Comparison of ENCODE assay signal across 32 mouse cellular contexts in genomic region chr14:22069169-22069568, GRCm38 (mm10). TPM values are rescaled to one million over a fixed set of nuclear protein-coding genes. Genes with fewer than 3 reads are reported as not detected.
DNase-seq lines count a peak whose midpoint lies in the region; ATAC-seq and TF ChIP-seq lines count a peak whose summit lies in the region.
"Had no signal": no experiment of that assay in that cellular context is flagged by ENCODE, and none has a peak within 500 bp of the region (broad histone marks: within the 10 kb centered on the region; RNA-seq: fewer than 3 reads in every experiment).

No protein-coding gene starts in this region.

- H3K27ac ChIP-seq in embryonic facial prominence, embryonic 11.5 days (replicated peaks; ENCODE audit: low read depth, low read length) = no peak overlapping the region
- H3K27ac ChIP-seq in embryonic facial prominence, embryonic 10.5 days (replicated peaks) = no peak overlapping the region
- no peak overlapping the region for H3K27ac ChIP-seq in stomach, embryonic 15.5 days
- no peak overlapping the region for H3K27ac ChIP-seq in stomach, postnatal 0 days (replicated peaks)
- H3K27ac ChIP-seq in hindbrain, embryonic 10.5 days = no peak overlapping the region
- H3K27ac ChIP-seq: embryonic facial prominence, embryonic 13.5 days; forebrain, embryonic 12.5 days; forebrain, embryonic 15.5 days; gastrocnemius, adult 2 months; heart, embryonic 15.5 days; hindbrain, embryonic 14.5 days; hindbrain, postnatal 0 days had no signal

- no peaks in the 10 kb centered on the region for H3K4me1 ChIP-seq in embryonic facial prominence, embryonic 11.5 days (ENCODE audit: control insufficient read depth, insufficient read depth, low read length)
- H3K4me1 ChIP-seq in embryonic facial prominence, embryonic 10.5 days = peaks cover 27% of the 10 kb centered on the region
- no peaks in the 10 kb centered on the region for H3K4me1 ChIP-seq in stomach, embryonic 15.5 days
- H3K4me1 ChIP-seq in stomach, postnatal 0 days (replicated peaks; ENCODE audit: control insufficient read depth, insufficient read depth) = no peaks in the 10 kb centered on the region
- peaks cover 8% of the 10 kb centered on the region for H3K4me1 ChIP-seq in hindbrain, embryonic 10.5 days (replicated peaks)

- H3K9me3 ChIP-seq in embryonic facial prominence, embryonic 11.5 days (replicated peaks; ENCODE audit: control insufficient read depth, low read length) = no peaks in the 10 kb centered on the region
- no peaks in the 10 kb centered on the region for H3K9me3 ChIP-seq in embryonic facial prominence, embryonic 10.5 days
- H3K9me3 ChIP-seq in stomach, embryonic 15.5 days = no peaks in the 10 kb centered on the region
- H3K9me3 ChIP-seq in stomach, postnatal 0 days (ENCODE audit: control insufficient read depth, low read length) = no peaks in the 10 kb centered on the region
- H3K9me3 ChIP-seq in hindbrain, embryonic 10.5 days = no peaks in the 10 kb centered on the region
- H3K9me3 ChIP-seq: embryonic facial prominence, embryonic 13.5 days; forebrain, embryonic 12.5 days; forebrain, embryonic 15.5 days; G1E; heart, embryonic 12.5 days; heart, embryonic 15.5 days had no signal

- peak; percentile 19 for DNase-seq in embryonic facial prominence, embryonic 11.5 days (ENCODE audit: low spot score)
- DNase-seq in embryonic facial prominence, embryonic 10.5 days (ENCODE audit: low spot score) = no peak
- no peak for DNase-seq in stomach, postnatal 0 days (ENCODE audit: low spot score)
- DNase-seq in forelimb bud, embryonic 11.5 days (ENCODE audit: low read depth, low spot score) = peak; percentile 63
- DNase-seq in mesoderm, embryonic 11.5 days (ENCODE audit: low read depth, low spot score) = peak; percentile 55
- DNase-seq in hindbrain, embryonic 10.5 days (ENCODE audit: low spot score) = no peak
- no peak for DNase-seq in urinary bladder, postnatal 10 days (ENCODE audit: low spot score)
- DNase-seq: adrenal gland, adult 2 months; adrenal gland, postnatal 14 days; B cell, adult 2 months; cerebellum, adult 11 months; cerebellum, adult 2 months; cerebellum, adult 9-11 months; cerebellum, postnatal 25 days; gastrocnemius, adult 2 months; gastrocnemius, postnatal 14 days; heart, adult 18-20 months; heart, postnatal 10 days; heart, postnatal 36 days; kidney, adult 2 months had no signal

- H3K4me2 ChIP-seq in embryonic facial prominence, embryonic 11.5 days (ENCODE audit: low read depth, low read length) = no peak overlapping the region
- H3K4me2 ChIP-seq in stomach, embryonic 15.5 days = no peak overlapping the region
- H3K4me2 ChIP-seq in stomach, postnatal 0 days (replicated peaks; ENCODE audit: low read depth) = no peak overlapping the region
- H3K4me2 ChIP-seq: embryonic facial prominence, embryonic 13.5 days; forebrain, embryonic 12.5 days; forebrain, embryonic 15.5 days; heart, embryonic 12.5 days; heart, embryonic 15.5 days; hindbrain, embryonic 14.5 days had no signal

- no peak overlapping the region for H3K4me3 ChIP-seq in embryonic facial prominence, embryonic 11.5 days (ENCODE audit: low read depth, low read length)
- H3K4me3 ChIP-seq in embryonic facial prominence, embryonic 10.5 days = no peak overlapping the region
- no peak overlapping the region for H3K4me3 ChIP-seq in stomach, embryonic 15.5 days (replicated peaks)
- H3K4me3 ChIP-seq in stomach, postnatal 0 days (ENCODE audit: low read depth, low read length) = no peak overlapping the region
- no peak overlapping the region for H3K4me3 ChIP-seq in hindbrain, embryonic 10.5 days
- H3K4me3 ChIP-seq: embryonic facial prominence, embryonic 13.5 days; erythroblast, embryonic 14.5 days; forebrain, embryonic 12.5 days; forebrain, embryonic 15.5 days; gastrocnemius, adult 2 months; heart, embryonic 12.5 days; heart, embryonic 15.5 days had no signal

- no peak for TF ChIP-seq EP300 in stomach, postnatal 0 days (optimal IDR thresholded peaks at IDR 0.05)

- H3K27me3 ChIP-seq in embryonic facial prominence, embryonic 11.5 days (ENCODE audit: control insufficient read depth, insufficient read depth, low read length) = no peaks in the 10 kb centered on the region
- H3K27me3 ChIP-seq in embryonic facial prominence, embryonic 10.5 days (replicated peaks; ENCODE audit: low read depth, poor library complexity, severe bottlenecking) = peaks cover 30% of the 10 kb centered on the region
- no peaks in the 10 kb centered on the region for H3K27me3 ChIP-seq in stomach, embryonic 15.5 days (replicated peaks)
- H3K27me3 ChIP-seq in stomach, postnatal 0 days (ENCODE audit: control insufficient read depth, insufficient read depth, low read length) = no peaks in the 10 kb centered on the region
- H3K27me3 ChIP-seq in hindbrain, embryonic 10.5 days (ENCODE audit: insufficient read depth, poor library complexity, severe bottlenecking) = peaks cover 17% of the 10 kb centered on the region
- H3K27me3 ChIP-seq: CH12.LX; embryonic facial prominence, embryonic 13.5 days; heart, embryonic 15.5 days had no signal

- H3K36me3 ChIP-seq in embryonic facial prominence, embryonic 11.5 days (replicated peaks; ENCODE audit: control insufficient read depth, insufficient read depth, low read depth, low read length) = no peaks in the 10 kb centered on the region
- no peaks in the 10 kb centered on the region for H3K36me3 ChIP-seq in embryonic facial prominence, embryonic 10.5 days (replicated peaks)
- no peaks in the 10 kb centered on the region for H3K36me3 ChIP-seq in stomach, embryonic 15.5 days
- no peaks in the 10 kb centered on the region for H3K36me3 ChIP-seq in stomach, postnatal 0 days (ENCODE audit: control insufficient read depth, insufficient read depth, low read length)
- no peaks in the 10 kb centered on the region for H3K36me3 ChIP-seq in hindbrain, embryonic 10.5 days
- H3K36me3 ChIP-seq: embryonic facial prominence, embryonic 13.5 days; forebrain, embryonic 12.5 days; forebrain, embryonic 15.5 days; G1E; heart, embryonic 12.5 days; heart, embryonic 15.5 days had no signal

- H3K9ac ChIP-seq in embryonic facial prominence, embryonic 11.5 days (replicated peaks; ENCODE audit: low read length) = no peak overlapping the region
- no peak overlapping the region for H3K9ac ChIP-seq in stomach, embryonic 15.5 days
- H3K9ac ChIP-seq in stomach, postnatal 0 days (ENCODE audit: low read length) = no peak overlapping the region
- H3K9ac ChIP-seq: embryonic facial prominence, embryonic 13.5 days; forebrain, embryonic 12.5 days; forebrain, embryonic 15.5 days; heart, embryonic 12.5 days; heart, embryonic 15.5 days; hindbrain, embryonic 14.5 days had no signal

- WGBS in embryonic facial prominence, embryonic 11.5 days = 61% methylated on average over 2 of the region's 2 CpGs
- 65% methylated on average over 2 of the region's 2 CpGs for WGBS in embryonic facial prominence, embryonic 10.5 days
- WGBS in stomach, embryonic 15.5 days = 40% methylated on average over 2 of the region's 2 CpGs
- WGBS in stomach, postnatal 0 days = 58% methylated on average over 2 of the region's 2 CpGs
- 74% methylated on average over 2 of the region's 2 CpGs for WGBS in hindbrain, embryonic 10.5 days

- TF ChIP-seq CTCF in stomach, postnatal 0 days (IDR thresholded peaks at IDR 0.05; ENCODE audit: low read depth) = no peak

- no peak for ATAC-seq in embryonic facial prominence, embryonic 11.5 days (replicated peaks; ENCODE audit: insufficient number of reproducible peaks, low FRiP score, low TSS enrichment, low read depth)
- ATAC-seq in stomach, embryonic 15.5 days (ENCODE audit: insufficient read depth, low FRiP score, low read depth) = 0 out of 2 replicates have a peak, but pooled peaks have one; percentile 31
- ATAC-seq in stomach, postnatal 0 days (ENCODE audit: low FRiP score, low TSS enrichment) = no peak
- ATAC-seq: forebrain, embryonic 15.5 days; hindbrain, postnatal 0 days; inflammation-experienced regulatory T-cells, adult 6 months had no signal

RNA-seq across cellular contexts. Expression of gene Lrmda, which starts 49.7 kb away (rescaled TPM):
- polyA plus RNA-seq in embryonic facial prominence, embryonic 11.5 days (2014; fragmentation: Nextera tagmentation; extraction: Ambion mirVana) = 0.22 TPM in 1 of 2 replicates, not detected in the other
- polyA plus RNA-seq in embryonic facial prominence, embryonic 10.5 days (2016; fragmentation: Nextera tagmentation; extraction: Ambion mirVana) = 0.85 and 0.88 TPM in 2 replicates
- 0.35 and 0.57 TPM in 2 replicates for polyA plus RNA-seq in stomach, embryonic 15.5 days (2015; fragmentation: Nextera tagmentation; extraction: Ambion mirVana)
- polyA plus RNA-seq in stomach, postnatal 0 days (2015; fragmentation: Nextera tagmentation; extraction: Ambion mirVana) = 0.39 and 0.46 TPM in 2 replicates
- 0.47 and 0.55 TPM in 2 replicates for polyA plus RNA-seq in hindbrain, embryonic 10.5 days (2016; fragmentation: Nextera tagmentation; extraction: Ambion mirVana)
- polyA plus RNA-seq: erythroblast, embryonic 14.5 days; G1E; inflammation-experienced regulatory T-cells, adult 6 months had no signal

Comparison
In these comparisons a context has a peak if more than half of its experiments do, and no peak if none do; other contexts are left out.
1. DNase-seq: peak in embryonic facial prominence, embryonic 11.5 days (single experiment), forelimb bud, embryonic 11.5 days (single experiment) and mesoderm, embryonic 11.5 days (single experiment); none in embryonic facial prominence, embryonic 10.5 days (single experiment), stomach, postnatal 0 days (single experiment), hindbrain, embryonic 10.5 days (single experiment) and urinary bladder, postnatal 10 days (single experiment).